Mouse (Mus musculus): ENCODE results near the gene Brix1. TPM values are rescaled to one million over a fixed set of nuclear protein-coding genes. Genes with fewer than 3 reads are reported as not detected.
A peak's percentile ranks its signal among the peaks of the same experiment; 100 is the strongest.

The Brix1 gene
- total and polyA plus RNA-seq, 3 experiments = 66.6 to 319 (median 72.9) TPM

DNA sequence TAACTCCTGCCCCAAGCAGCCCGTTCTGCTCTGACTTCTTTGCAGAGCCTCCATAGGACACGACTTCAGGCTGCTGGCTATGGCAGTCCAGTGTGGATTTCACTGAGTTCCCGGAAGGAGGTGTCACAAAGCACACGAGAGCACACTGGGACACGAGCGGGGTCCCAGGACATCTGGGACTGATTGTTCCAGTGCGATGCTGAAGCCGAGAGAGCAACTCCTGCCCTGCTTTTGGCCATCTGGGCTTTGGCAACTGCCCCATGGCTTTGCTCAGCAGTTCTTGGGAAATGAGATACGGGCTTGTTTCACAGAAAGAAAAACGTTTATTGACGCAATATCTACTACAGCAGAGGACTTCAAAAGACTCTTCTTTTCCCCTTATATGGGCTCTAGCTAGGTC lies 20.4 kb upstream of the Brix1 start:
- H3K4me3 ChIP-seq (ENCODE audit: control insufficient read depth in 1 of 2, insufficient read depth in 1 of 2, low read depth in 2 of 2, low read length in 2 of 2) = no peak overlapping the region
- no peaks in the 10 kb centered on the region; a peak in 1 of 4 replicates for H3K27me3 ChIP-seq (ENCODE audit: control insufficient read depth in 1 of 2, insufficient read depth in 2 of 2, low read length in 2 of 2)
- H3K9ac ChIP-seq (ENCODE audit: control insufficient read depth, low read depth, low read length, poor library complexity, severe bottlenecking) = no peak overlapping the region
- TF ChIP-seq CHD2 (IDR thresholded peaks at IDR 0.05; ENCODE audit: low read length) (no peak), SMC3 (IDR thresholded peaks at IDR 0.05; ENCODE audit: low read depth, low read length) (no peak), ELF1 (IDR thresholded peaks at IDR 0.05; ENCODE audit: low read depth, low read length) (no peak), KAT2A (conservative IDR thresholded peaks at IDR 0.05; ENCODE audit: low read depth, low read length) (no peak), UBTF (IDR thresholded peaks at IDR 0.05; ENCODE audit: borderline replicate concordance, insufficient read depth, low read depth, low read length) (no peak), TAL1 (IDR thresholded peaks at IDR 0.05; ENCODE audit: low read length) (no peak), NRF1 (IDR thresholded peaks at IDR 0.05; ENCODE audit: insufficient read depth, low read depth, low read length, poor library complexity, severe bottlenecking) (no peak), MYB (IDR thresholded peaks at IDR 0.05; ENCODE audit: low read depth, low read length) (no peak), MXI1 (IDR thresholded peaks at IDR 0.05; ENCODE audit: low read depth, low read length) (no peak), E2F4 (IDR thresholded peaks at IDR 0.05; ENCODE audit: borderline replicate concordance, low read depth, low read length) (no peak), GABPA (IDR thresholded peaks at IDR 0.05; ENCODE audit: low read depth, low read length) (no peak), USF1 (IDR thresholded peaks at IDR 0.05; ENCODE audit: low read depth, low read length) (no peak), MAX (IDR thresholded peaks at IDR 0.05; ENCODE audit: low read length) (no peak), CTCF (IDR thresholded peaks at IDR 0.05 in 2 of 3, conservative IDR thresholded peaks at IDR 0.05 in 1 of 3; ENCODE audit: control insufficient read depth in 1 of 3, insufficient read depth in 1 of 3, low read depth in 2 of 3, low read length in 3 of 3, poor library complexity in 1 of 3, severe bottlenecking in 1 of 3) (no peak), SIN3A (IDR thresholded peaks at IDR 0.05; ENCODE audit: low read length) (no peak)
- H3K9me3 ChIP-seq (replicated peaks; ENCODE audit: insufficient read depth, low read length) = no peaks in the 10 kb centered on the region
- no peak for DNase-seq (ENCODE audit: low read depth, low spot score)
- no peak overlapping the region for H3K27ac ChIP-seq (ENCODE audit: control insufficient read depth, low read depth, low read length)
- H3K36me3 ChIP-seq (ENCODE audit: control insufficient read depth in 1 of 2, insufficient read depth in 2 of 2, low read length in 2 of 2) = no peaks in the 10 kb centered on the region
- H3K79me2 ChIP-seq (ENCODE audit: control insufficient read depth, insufficient read depth, low read length, poor library complexity) = no peaks in the 10 kb centered on the region
- no peaks in the 10 kb centered on the region for H3K4me1 ChIP-seq (ENCODE audit: control insufficient read depth in 1 of 2, insufficient read depth in 2 of 2, low read length in 2 of 2)

- H3K36me3 ChIP-seq (ENCODE audit: control insufficient read depth in 1 of 2, insufficient read depth in 2 of 2, low read length in 2 of 2) = peaks cover 0 to 18% of the 10 kb centered on the region in 2 experiments; a peak in 2 of 4 replicates
- no peaks in the 10 kb centered on the region for H3K79me2 ChIP-seq (ENCODE audit: control insufficient read depth, insufficient read depth, low read length, poor library complexity)
- H3K27me3 ChIP-seq (ENCODE audit: control insufficient read depth in 1 of 2, insufficient read depth in 2 of 2, low read length in 2 of 2) = no peaks in the 10 kb centered on the region
- no peaks in the 10 kb centered on the region for H3K9me3 ChIP-seq (replicated peaks; ENCODE audit: insufficient read depth, low read length)
- no peak overlapping the region for H3K9ac ChIP-seq (ENCODE audit: control insufficient read depth, low read depth, low read length, poor library complexity, severe bottlenecking)
- peak; percentile 66 for DNase-seq (ENCODE audit: low read depth, low spot score)
- TF ChIP-seq MAZ (IDR thresholded peaks at IDR 0.05; ENCODE audit: low read depth, low read length) = no peak
- peak; percentile 72 to 91 (median 90) for TF ChIP-seq CTCF (IDR thresholded peaks at IDR 0.05 in 2 of 3, conservative IDR thresholded peaks at IDR 0.05 in 1 of 3; ENCODE audit: control insufficient read depth in 1 of 3, insufficient read depth in 1 of 3, low read depth in 2 of 3, low read length in 3 of 3, poor library complexity in 1 of 3, severe bottlenecking in 1 of 3)
- no peak for TF ChIP-seq NRF1 (IDR thresholded peaks at IDR 0.05; ENCODE audit: insufficient read depth, low read depth, low read length, poor library complexity, severe bottlenecking)
- TF ChIP-seq RCOR1 (IDR thresholded peaks at IDR 0.05; ENCODE audit: low read depth, low read length) = peak; percentile 64; the same call in 1 of the 2 replicates
- peak; percentile 77 for TF ChIP-seq SMC3 (IDR thresholded peaks at IDR 0.05; ENCODE audit: low read depth, low read length)
- no peak for TF ChIP-seq POLR2AphosphoS2 (IDR thresholded peaks at IDR 0.05; ENCODE audit: low read length)
- TF ChIP-seq RAD21 (IDR thresholded peaks at IDR 0.05; ENCODE audit: low read depth, low read length) = peak; percentile 86
- TF ChIP-seq ZC3H11A (IDR thresholded peaks at IDR 0.05; ENCODE audit: low read depth, low read length) = peak; percentile 50; the same call in 1 of the 2 replicates
- no peak for TF ChIP-seq POLR2A (IDR thresholded peaks at IDR 0.05; ENCODE audit: control insufficient read depth in 1 of 2, insufficient read depth in 1 of 2, low read depth in 1 of 2, low read length in 2 of 2, poor library complexity in 1 of 2)
- TF ChIP-seq BHLHE40 (IDR thresholded peaks at IDR 0.05; ENCODE audit: borderline replicate concordance, low read depth, low read length) = no peak
- H3K4me3 ChIP-seq (ENCODE audit: control insufficient read depth in 1 of 2, insufficient read depth in 1 of 2, low read depth in 2 of 2, low read length in 2 of 2) = no peak overlapping the region
- 0 out of 4 replicates have a peak, but pooled peaks cover 0 to 6% of the 10 kb centered on the region in 2 experiments for H3K4me1 ChIP-seq (ENCODE audit: control insufficient read depth in 1 of 2, insufficient read depth in 2 of 2, low read length in 2 of 2)
- H3K27ac ChIP-seq (ENCODE audit: control insufficient read depth, low read depth, low read length) = no peak overlapping the region
Measured at GRCm38 (mm10) chr15:10500838-10501719, 15.3 kb upstream of the Brix1 start.

Measured in MEL (cell line).